Mouse (Mus musculus) liver, postnatal 0 days (tissue): ENCODE data around the gene Slfn9. TPM values are rescaled to one million over a fixed set of nuclear protein-coding genes. Genes with fewer than 3 reads are reported as not detected.

Experiments used
- ATAC-seq: fragments of 200-750 bp; cut with Nextera tagmentation; 2 replicates; pipeline ENCODE4 v1.8.0; 2017; ENCODE audit warnings: mild to moderate bottlenecking, moderate library complexity
- DNase-seq: peaks from one replicate; pipeline ENCODE4 v3.0.0-alpha.2; 2016
- H3K27ac ChIP-seq: fragments of 300-500 bp; sonication (generic); 2 replicates; pipeline ENCODE4 v1.5.1; 2014; ENCODE audit warnings: antibody characterized with exemption, moderate library complexity, mild to moderate bottlenecking, low read depth
- H3K27me3 ChIP-seq: fragments of 300-500 bp; sonication (generic); 2 replicates; pipeline ENCODE4 v1.6.1; 2014; ENCODE audit warnings: low read length, control low read depth, mixed read lengths; ENCODE audit not compliant: insufficient read depth
- H3K36me3 ChIP-seq: fragments of 300-500 bp; sonication (generic); replicated peaks from 2 replicates; pipeline ENCODE4 v1.6.1; 2014; ENCODE audit warnings: mild to moderate bottlenecking, control low read depth, low read length, moderate library complexity, mixed read lengths; ENCODE audit not compliant: insufficient read depth
- H3K4me1 ChIP-seq: fragments of 300-500 bp; sonication (generic); 2 replicates; pipeline ENCODE4 v1.6.1; 2014; ENCODE audit warnings: antibody characterized with exemption, mild to moderate bottlenecking, control low read depth; ENCODE audit not compliant: insufficient read depth
- H3K4me2 ChIP-seq: fragments of 300-500 bp; sonication (generic); 2 replicates; pipeline ENCODE4 v1.6.1; 2014; ENCODE audit warnings: low read depth, mild to moderate bottlenecking, low read length, moderate library complexity, mixed read lengths
- H3K4me3 ChIP-seq: fragments of 300-500 bp; sonication (generic); 2 replicates; pipeline ENCODE4 v1.5.1; 2014; ENCODE audit warnings: low read depth, low read length
- H3K9ac ChIP-seq: fragments of 300-500 bp; sonication (generic); replicated peaks from 2 replicates; pipeline ENCODE4 v1.6.1; 2014; ENCODE audit warnings: mild to moderate bottlenecking, moderate library complexity
- H3K9me3 ChIP-seq: fragments of 300-500 bp; sonication (generic); 2 replicates; pipeline ENCODE4 v1.6.1; 2016; ENCODE audit warnings: mild to moderate bottlenecking, control low read depth, low read length, mixed read lengths
- CTCF ChIP-seq: sonication (generic); IDR thresholded peaks from 2 replicates; pipeline ENCODE4 v1.5.1; 2016; ENCODE audit warnings: antibody characterized with exemption, low read depth
- EP300 ChIP-seq: IDR thresholded peaks from 2 replicates; pipeline ENCODE4 v1.6.1; 2016; ENCODE audit warnings: antibody characterized with exemption, low read depth, mild to moderate bottlenecking
- WGBS: fragments of 180-500 bp; shearing (Covaris S2); extraction: QIAGEN DNeasy Blood & Tissue Kit; methylation state at CpG from one replicate; pipeline ENCODE4 v1.1.7; 2014; ENCODE audit not compliant: insufficient replicate concordance; 5-methylcytosine and 5-hydroxymethylcytosine counted together
- polyA plus RNA-seq: library from polyadenylated mRNA; unstranded; fragments of >200 nt; fragmentation: Nextera tagmentation; extraction: Ambion mirVana; gene quantifications from 2 replicates; pipeline ENCODE4 v1.2.1, GENCODE M21; 2015

Gene Slfn9
- polyA plus RNA-seq, 1 experiment from 2014 or later: 2.2 TPM

DNA sequence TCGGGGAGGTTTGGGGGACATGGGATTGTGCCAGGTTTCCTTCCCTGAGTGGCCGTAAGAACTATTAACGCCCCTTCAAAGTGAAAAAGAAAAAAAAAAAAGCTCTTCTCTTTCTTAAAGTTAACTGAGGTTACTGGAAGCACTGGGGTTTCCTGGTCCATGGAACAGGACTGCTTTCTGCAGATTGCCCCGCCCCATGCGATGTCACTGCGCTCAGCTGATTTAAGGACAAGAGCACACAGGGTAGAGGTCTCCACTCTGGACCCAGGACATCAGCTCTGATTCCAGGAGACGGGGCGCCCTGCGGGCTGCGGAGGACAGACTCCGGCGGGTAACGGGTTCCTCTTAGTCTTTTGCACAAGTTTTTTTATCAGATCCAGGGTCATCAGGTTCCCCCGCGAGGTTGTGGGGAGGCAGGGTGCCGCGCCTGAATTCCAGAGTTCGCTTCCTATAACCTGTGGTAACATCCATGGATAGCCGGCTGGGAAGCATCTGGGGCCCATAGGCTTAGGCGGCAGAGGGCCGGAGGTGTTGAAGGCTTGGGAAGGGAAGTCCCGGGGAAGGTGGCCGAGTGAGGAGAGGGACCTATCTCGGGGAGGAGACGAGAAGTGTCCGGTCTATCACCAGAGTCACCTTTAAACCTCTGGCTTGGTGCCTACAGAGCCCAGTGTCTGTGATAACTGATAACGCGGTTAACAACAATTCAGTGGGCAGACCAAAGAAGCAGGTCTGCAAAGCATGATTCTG lies 39.6 kb downstream of the Slfn9 start:
- peak overlapping the region; percentile 33 for H3K9ac ChIP-seq
- peak overlapping the region; percentile 44 for H3K4me3 ChIP-seq

DNA sequence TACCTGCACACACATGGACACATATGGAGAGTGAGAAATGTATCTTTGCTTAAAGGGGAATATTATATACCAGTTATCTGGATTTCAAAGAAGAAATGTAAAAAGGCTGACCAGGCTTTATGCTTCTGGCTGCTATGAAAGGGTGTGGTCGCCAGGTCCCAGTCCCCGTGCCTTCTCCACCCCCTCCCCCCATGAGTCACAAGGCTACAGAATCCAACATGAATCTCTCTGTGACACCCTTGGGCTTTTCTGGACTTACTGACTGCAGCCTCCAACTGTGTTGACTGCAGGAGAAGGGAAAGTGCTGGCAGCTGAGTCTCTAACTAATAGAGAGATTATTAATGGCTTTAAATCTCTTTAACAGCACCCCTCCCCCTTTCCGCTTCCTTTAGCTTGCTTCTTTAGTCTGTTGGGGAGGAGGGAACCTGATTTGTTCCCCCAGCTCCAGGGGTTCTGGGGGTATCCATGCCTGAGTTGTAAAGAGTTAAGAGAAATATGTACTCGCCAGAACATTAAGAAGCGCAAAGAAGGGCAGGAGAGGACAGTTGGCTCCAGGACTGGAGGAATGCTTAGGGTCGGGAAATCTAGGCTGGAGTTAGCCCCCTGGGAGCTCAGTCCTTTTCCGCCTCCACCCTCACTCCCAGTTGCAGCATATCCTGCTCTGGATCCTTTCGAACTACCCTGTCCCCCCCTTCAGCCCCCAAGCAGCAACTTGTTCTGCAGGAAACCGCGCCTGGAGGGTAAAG lies 40.7 kb downstream of the Slfn9 start, which contains the start of gene Slfn5:
TSS of gene Slfn5 (plus strand) at position 614 of the 746 bp plus-strand sequence.
- ATAC-seq (no peak), DNase-seq (no peak)
- Histone ChIP-seq H3K4me1 (peaks cover 9% of the 10 kb centered on the region; the same call in 1 of the 2 replicates), H3K27me3 (peaks cover 35% of the 10 kb centered on the region), H3K27ac (peak within 1 kb of the TSS; percentile 72), H3K9me3 (no peaks in the 10 kb centered on the region), H3K4me3 (peak within 1 kb of the TSS; percentile 44), H3K9ac (peak within 1 kb of the TSS; percentile 33), H3K36me3 (no peaks in the 10 kb centered on the region), H3K4me2 (peak within 1 kb of the TSS; percentile 57)
- WGBS: 20% methylated on average over 10 of the region's 10 CpGs
- TF ChIP-seq CTCF: no peak
- no peak for TF ChIP-seq EP300

More for the DNA sequence above, 39.6 kb downstream of the Slfn9 start:
- ATAC-seq: peak; percentile 67; the same call in 1 of the 2 replicates
- H3K4me2 ChIP-seq: peak overlapping the region; percentile 57
- TF ChIP-seq CTCF (no peak), EP300 (no peak)
- peak; percentile 38 for DNase-seq
- H3K27me3 ChIP-seq: peaks cover 40% of the 10 kb centered on the region
- 4% methylated on average over 28 of the region's 28 CpGs for WGBS
- H3K4me1 ChIP-seq: peaks cover 9% of the 10 kb centered on the region; the same call in 1 of the 2 replicates
- no peaks in the 10 kb centered on the region for H3K36me3 ChIP-seq
- H3K9me3 ChIP-seq: no peaks in the 10 kb centered on the region
- peak overlapping the region; percentile 72 for H3K27ac ChIP-seq

DNA sequence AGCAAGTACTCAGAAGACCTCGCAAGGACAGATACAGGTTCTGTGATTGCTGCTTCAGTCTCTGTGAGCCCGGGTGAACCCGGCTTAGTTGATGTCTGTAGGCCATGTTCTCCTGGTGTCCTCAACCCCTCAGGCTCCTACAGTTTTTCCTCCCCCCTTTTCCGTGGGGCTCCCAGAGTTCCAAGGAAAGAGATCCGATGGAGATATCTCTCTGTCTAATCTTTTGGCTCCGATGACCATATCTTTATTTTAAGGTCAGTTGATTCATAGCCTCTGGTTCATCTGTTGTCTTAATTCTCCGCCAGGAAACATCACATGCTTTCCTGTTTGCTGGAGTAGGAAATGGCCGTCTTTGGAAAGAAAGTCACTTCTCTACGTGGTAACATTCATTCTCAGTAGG lies 42.6 kb downstream of the Slfn9 start:
- H3K9me3 ChIP-seq: no peaks in the 10 kb centered on the region
- TF ChIP-seq CTCF (no peak), EP300 (no peak)
- no peak overlapping the region for H3K9ac ChIP-seq
- no peak overlapping the region for H3K4me3 ChIP-seq
- H3K27me3 ChIP-seq: peaks cover 27% of the 10 kb centered on the region
- ATAC-seq: no peak
- H3K4me1 ChIP-seq: peaks cover 5% of the 10 kb centered on the region; the same call in 1 of the 2 replicates
- no peak overlapping the region for H3K27ac ChIP-seq
- 61% methylated on average over 9 of the region's 9 CpGs for WGBS
- H3K4me2 ChIP-seq: no peak overlapping the region
- no peaks in the 10 kb centered on the region for H3K36me3 ChIP-seq
- DNase-seq: no peak

DNA sequence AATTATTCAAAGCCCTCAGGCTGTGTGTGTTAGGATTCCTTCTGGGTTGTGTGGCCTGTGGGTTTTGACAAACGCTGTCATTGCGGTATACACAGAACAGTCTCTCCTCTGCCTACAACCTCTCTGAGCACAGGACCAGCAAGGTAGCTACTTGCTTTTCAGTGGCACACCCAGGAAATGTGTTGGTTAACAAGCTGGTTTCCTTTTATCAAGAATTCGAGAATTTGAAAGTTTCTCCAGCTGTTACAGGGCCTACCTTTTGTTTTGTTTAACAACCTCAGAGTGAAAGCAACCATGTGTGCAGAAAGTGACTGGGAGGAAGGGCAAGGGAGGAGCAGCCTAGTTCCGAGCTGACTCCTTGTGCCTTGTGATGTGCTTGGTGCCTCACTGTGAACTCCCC lies 44.2 kb downstream of the Slfn9 start:
- no peak for ATAC-seq
- TF ChIP-seq EP300 (no peak), CTCF (no peak)
- H3K4me3 ChIP-seq: no peak overlapping the region
- 51% methylated on average over 4 of the region's 4 CpGs for WGBS
- no peaks in the 10 kb centered on the region for H3K9me3 ChIP-seq
- peaks cover 5% of the 10 kb centered on the region; the same call in 1 of the 2 replicates for H3K4me1 ChIP-seq
- no peak overlapping the region for H3K4me2 ChIP-seq
- no peaks in the 10 kb centered on the region for H3K36me3 ChIP-seq
- no peak for DNase-seq
- no peak overlapping the region for H3K9ac ChIP-seq
- no peak overlapping the region for H3K27ac ChIP-seq
- H3K27me3 ChIP-seq: peaks cover 23% of the 10 kb centered on the region

DNA sequence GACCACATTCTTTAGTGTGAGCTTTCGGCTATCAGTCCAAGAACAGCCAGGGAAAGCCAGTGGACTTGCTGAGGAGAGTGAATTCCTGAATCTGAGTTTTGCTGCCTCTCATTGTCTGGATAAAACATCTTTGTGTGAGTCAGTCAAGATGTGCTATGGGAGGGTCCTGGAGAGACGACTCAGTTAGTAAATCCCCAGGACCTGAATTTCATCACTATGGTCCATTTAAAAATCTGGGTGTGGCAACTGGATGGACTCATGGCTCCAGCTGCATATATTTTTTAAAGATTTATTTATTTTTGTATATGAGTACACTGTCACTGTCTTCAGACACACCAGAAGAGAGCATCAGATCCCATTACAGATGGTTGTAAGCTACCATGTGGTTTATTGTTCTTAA lies 46.0 kb downstream of the Slfn9 start:
- no peaks in the 10 kb centered on the region for H3K4me1 ChIP-seq
- H3K36me3 ChIP-seq: no peaks in the 10 kb centered on the region
- no peak overlapping the region for H3K4me3 ChIP-seq
- H3K4me2 ChIP-seq: no peak overlapping the region
- no peaks in the 10 kb centered on the region for H3K9me3 ChIP-seq
- no peak overlapping the region for H3K9ac ChIP-seq
- DNase-seq: no peak
- H3K27me3 ChIP-seq: peaks cover 6% of the 10 kb centered on the region
- 50% methylated on average over 2 of the region's 2 CpGs for WGBS
- no peak overlapping the region for H3K27ac ChIP-seq
- ATAC-seq: no peak
- TF ChIP-seq CTCF: no peak
- no peak for TF ChIP-seq EP300

DNA sequence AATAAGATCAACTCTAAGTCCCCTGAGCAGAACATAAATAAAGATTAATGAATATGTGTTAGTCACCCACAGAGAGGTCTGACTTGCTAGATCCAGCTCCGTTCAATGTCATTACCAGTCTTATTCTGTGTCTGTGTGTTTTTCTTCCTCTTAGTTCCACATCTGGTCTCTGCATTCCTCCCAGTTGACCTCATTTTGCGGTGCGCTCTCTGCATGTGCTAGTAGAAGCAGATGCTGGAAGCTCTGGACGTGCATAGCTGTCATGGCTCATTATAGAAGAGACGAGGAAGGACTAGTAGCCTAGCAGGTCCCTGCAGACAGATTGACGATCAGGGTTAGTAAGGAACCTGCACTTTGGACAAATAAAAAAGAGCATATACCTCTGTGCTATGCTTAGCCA lies 48.3 kb downstream of the Slfn9 start:
- H3K27ac ChIP-seq: no peak overlapping the region
- H3K36me3 ChIP-seq: no peaks in the 10 kb centered on the region
- no peak for TF ChIP-seq EP300
- no peak for TF ChIP-seq CTCF
- H3K4me2 ChIP-seq: no peak overlapping the region
- ATAC-seq (no peak), DNase-seq (no peak)
- H3K4me1 ChIP-seq: no peaks in the 10 kb centered on the region
- H3K4me3 ChIP-seq: no peak overlapping the region
- no peaks in the 10 kb centered on the region for H3K9me3 ChIP-seq
- no peak overlapping the region for H3K9ac ChIP-seq
- peaks cover 3% of the 10 kb centered on the region for H3K27me3 ChIP-seq
- 59% methylated on average over 6 of the region's 6 CpGs for WGBS
